Mouse (Mus musculus): ENCODE data around the gene Tnnc1.

- no peak for TF ChIP-seq CTCF (IDR thresholded peaks at IDR 0.05)
- TF ChIP-seq EP300 (IDR thresholded peaks at IDR 0.05) = no peak
Observed at GRCm38 (mm10) chr14:31160196-31161150, 47.6 kb upstream of the Tnnc1 start.

Data from lung, postnatal 0 days (tissue).